Mouse (Mus musculus): ENCODE data around the gene Tas2r139.
"Not testable (repeated sequence)": the region's sequence is repeated elsewhere in the genome, so short reads cannot be mapped to it uniquely, and the experiment has no call there.

The Tas2r139 gene

DNA sequence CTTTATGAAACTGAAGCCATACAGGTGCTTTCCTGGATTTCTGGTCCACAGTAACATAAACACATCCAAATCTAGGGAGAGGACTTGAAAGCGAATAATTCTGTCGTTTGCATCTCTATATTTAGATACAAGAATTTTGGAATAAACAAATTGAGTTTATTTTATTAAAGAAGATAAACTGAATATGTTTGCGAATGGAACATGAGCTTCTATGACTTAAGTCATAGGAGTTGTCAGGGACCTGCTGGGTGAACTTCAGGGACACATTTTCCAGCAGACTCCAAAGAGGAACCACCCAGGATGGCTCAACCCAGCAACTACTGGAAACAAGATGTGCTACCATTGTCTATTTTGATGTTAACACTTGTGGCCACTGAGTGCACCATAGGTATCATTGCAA is at the start of gene Tas2r139:
Gene Tas2r139, plus strand, starts transcription at position 301 of the 400 bp plus-strand sequence.
- no peak for DNase-seq

DNA sequence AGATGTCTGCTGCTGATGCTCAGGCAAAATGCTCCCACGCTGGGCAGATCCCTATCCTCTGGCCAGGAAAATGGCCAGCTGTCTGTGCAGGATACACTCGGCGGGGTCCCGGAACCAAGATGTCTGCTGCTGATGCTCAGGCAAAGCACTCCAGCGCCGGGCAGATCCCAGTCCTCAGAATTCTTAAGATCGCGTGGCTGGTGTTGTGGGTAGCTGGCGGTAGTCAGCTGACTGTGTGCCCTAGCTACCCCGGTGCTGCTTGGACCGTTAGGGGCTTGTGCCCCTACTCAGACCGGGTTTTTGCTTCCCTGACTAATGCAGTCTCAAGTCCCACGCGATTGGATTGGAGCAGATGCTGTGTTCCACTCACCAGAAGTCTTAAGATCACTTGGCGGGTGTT is 10.4 kb downstream of the Tas2r139 start:
- DNase-seq: not testable (repeated sequence)

DNA sequence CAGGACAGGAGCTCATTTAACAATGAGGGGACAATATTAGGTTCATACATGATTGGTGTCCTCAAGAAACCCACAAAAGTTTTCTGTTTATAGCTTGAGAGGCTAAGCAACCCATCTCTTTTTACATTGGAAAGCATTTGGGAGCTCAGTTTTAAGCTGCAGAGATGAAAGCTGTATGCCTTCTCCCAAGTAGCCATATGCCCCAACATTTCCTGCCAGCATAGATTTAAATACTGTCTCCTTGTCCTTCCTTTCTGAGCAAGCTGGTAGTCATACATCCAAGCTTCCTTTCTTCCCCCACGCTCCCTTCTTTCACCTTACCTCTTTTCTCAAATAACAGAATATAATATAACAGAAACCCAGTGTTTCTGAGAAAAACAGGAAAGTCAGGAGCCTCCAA is 41.7 kb downstream of the Tas2r139 start:
- DNase-seq: no peak

DNA sequence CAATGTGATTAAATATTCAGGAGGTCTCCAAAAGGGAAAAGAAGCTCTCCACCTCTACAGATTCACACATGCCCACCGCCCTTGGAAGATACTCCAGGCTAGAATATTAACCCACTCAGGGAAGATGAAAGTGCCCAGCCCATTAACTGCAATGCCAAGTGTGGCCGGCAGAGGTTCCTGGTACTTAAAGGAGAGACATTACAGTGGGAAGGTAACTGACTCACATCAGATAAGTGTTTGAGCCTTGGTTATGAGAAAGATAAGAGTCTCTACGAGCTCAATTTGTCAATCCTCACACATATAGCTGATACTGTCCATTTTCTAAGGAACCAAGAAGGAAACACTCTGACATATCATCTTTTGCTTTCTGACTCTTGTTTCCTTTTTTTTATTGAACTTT is 45.5 kb downstream of the Tas2r139 start:
- no peak for DNase-seq
